Mouse (Mus musculus) limb, embryonic 14.5 days (tissue): ENCODE data around the gene Metrnl. TPM values are rescaled to one million over a fixed set of nuclear protein-coding genes. Genes with fewer than 3 reads are reported as not detected.

ENCODE experiments used
- ATAC-seq: fragments of 200-750 bp; cut with Nextera tagmentation; 2 replicates; pipeline ENCODE4 v1.8.0; 2017; ENCODE audit warnings: low read depth, moderate number of reproducible peaks, moderate TSS enrichment; ENCODE audit not compliant: low FRiP score
- DNase-seq: peaks from one replicate; pipeline ENCODE4 v3.0.0-alpha.2; 2015; ENCODE audit warnings: low spot score
- H3K27ac ChIP-seq: fragments of 300-500 bp; sonication (generic); replicated peaks from 2 replicates; pipeline ENCODE4 v1.5.1; 2014; ENCODE audit warnings: low read depth, mild to moderate bottlenecking, low read length, moderate library complexity, mixed read lengths
- H3K27me3 ChIP-seq: fragments of 300-500 bp; sonication (generic); 2 replicates; pipeline ENCODE4 v1.6.1; 2014; ENCODE audit warnings: low read length, mixed read lengths; ENCODE audit not compliant: control insufficient read depth, insufficient read depth
- H3K36me3 ChIP-seq: fragments of 300-500 bp; sonication (generic); 2 replicates; pipeline ENCODE4 v1.6.1; 2014; ENCODE audit warnings: mild to moderate bottlenecking, low read length, moderate library complexity, mixed read lengths; ENCODE audit not compliant: control insufficient read depth, insufficient read depth
- H3K4me1 ChIP-seq: fragments of 300-500 bp; sonication (generic); 2 replicates; pipeline ENCODE4 v1.6.1; 2014; ENCODE audit warnings: antibody characterized with exemption, low read length, mixed read lengths; ENCODE audit not compliant: control insufficient read depth, insufficient read depth
- H3K4me2 ChIP-seq: fragments of 300-500 bp; sonication (generic); replicated peaks from 2 replicates; pipeline ENCODE4 v1.6.1; 2014; ENCODE audit warnings: low read depth, mild to moderate bottlenecking, low read length, moderate library complexity; ENCODE audit not compliant: severe bottlenecking
- H3K4me3 ChIP-seq: fragments of 300-500 bp; sonication (generic); replicated peaks from 2 replicates; pipeline ENCODE4 v1.5.1; 2014; ENCODE audit warnings: low read length
- H3K9ac ChIP-seq: fragments of 300-500 bp; sonication (generic); 2 replicates; pipeline ENCODE4 v1.6.1; 2014; ENCODE audit warnings: mild to moderate bottlenecking, low read depth, low read length, moderate library complexity; ENCODE audit not compliant: severe bottlenecking
- H3K9me3 ChIP-seq: fragments of 300-500 bp; sonication (generic); 2 replicates; pipeline ENCODE4 v1.6.1; 2016; ENCODE audit warnings: low read length; ENCODE audit not compliant: control insufficient read depth
- POLR2A ChIP-seq: fragments of 200-500 bp; IDR thresholded peaks from 2 replicates; pipeline ENCODE4 v1.8.0; 2012; ENCODE audit warnings: inconsistent platforms, mild to moderate bottlenecking, moderate library complexity, borderline replicate concordance; ENCODE audit not compliant: insufficient read depth, insufficient read length; ENCODE audit errors: extremely low read depth
- WGBS: fragments of 180-500 bp; shearing (Covaris S2); extraction: QIAGEN DNeasy Blood & Tissue Kit; methylation state at CpG from one replicate; pipeline ENCODE4 v1.1.7; 2014; 5-methylcytosine and 5-hydroxymethylcytosine counted together
- polyA plus RNA-seq, 2 experiments: library from polyadenylated mRNA; depleted of rRNA in 1 of 2; stranded (reverse) in 1 of 2; unstranded in 1 of 2; fragments of >200 nt; fragmentation: Nextera tagmentation in 1 of 2; extraction: Ambion mirVana in 1 of 2; gene quantifications; 2 replicates each; pipeline versions ENCODE4 v1.2.1 to v1.2.3; 2012 to 2014

Gene Metrnl
- polyA plus RNA-seq, 2 experiments: 33.0 to 47.9 TPM

GRCm38 (mm10) chr11:121683243-121683642 is 18.1 kb upstream of the Metrnl start:
- Histone ChIP-seq H3K4me1 (peaks cover 9% of the 10 kb centered on the region; the same call in 1 of the 2 replicates), H3K9me3 (no peaks in the 10 kb centered on the region), H3K4me3 (no peak overlapping the region), H3K27ac (no peak overlapping the region), H3K27me3 (no peaks in the 10 kb centered on the region), H3K9ac (no peak overlapping the region), H3K4me2 (no peak overlapping the region), H3K36me3 (no peaks in the 10 kb centered on the region)
- DNase-seq: no peak
- no peak for TF ChIP-seq POLR2A
- WGBS: 57% methylated on average over 3 of the region's 3 CpGs
- ATAC-seq: no peak

DNA sequence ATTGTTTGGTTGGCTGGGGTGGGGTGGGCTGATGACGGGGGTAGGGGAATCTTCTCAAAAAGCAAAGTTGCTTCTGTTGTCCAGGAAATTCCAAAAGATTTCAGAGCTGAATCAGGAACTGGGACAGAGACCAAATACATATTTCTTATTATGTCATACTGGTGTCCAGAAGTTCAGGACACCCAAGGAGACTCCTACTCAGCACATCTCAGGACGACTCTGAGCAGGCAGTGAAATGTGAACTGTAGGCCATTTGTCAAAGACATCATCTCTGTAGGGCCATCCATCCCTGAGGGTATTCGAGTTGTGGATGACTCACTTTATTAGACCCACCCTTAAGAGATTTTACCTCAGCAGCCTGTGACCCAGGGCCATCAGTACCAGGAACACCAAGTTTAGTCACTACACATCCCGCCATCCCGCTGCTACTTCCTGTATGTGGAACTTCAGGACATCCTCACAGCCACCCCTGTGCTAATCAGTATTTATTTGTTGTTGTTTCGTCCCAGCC is 15.8 kb upstream of the Metrnl start:
- Histone ChIP-seq H3K4me1 (peaks cover 9% of the 10 kb centered on the region; the same call in 1 of the 2 replicates), H3K9ac (no peak overlapping the region), H3K4me3 (no peak overlapping the region), H3K9me3 (no peaks in the 10 kb centered on the region), H3K4me2 (no peak overlapping the region), H3K27ac (no peak overlapping the region), H3K27me3 (no peaks in the 10 kb centered on the region), H3K36me3 (no peaks in the 10 kb centered on the region)
- 73% methylated on average over 6 of the region's 6 CpGs for WGBS
- TF ChIP-seq POLR2A: no peak
- DNase-seq (no peak), ATAC-seq (no peak)

DNA sequence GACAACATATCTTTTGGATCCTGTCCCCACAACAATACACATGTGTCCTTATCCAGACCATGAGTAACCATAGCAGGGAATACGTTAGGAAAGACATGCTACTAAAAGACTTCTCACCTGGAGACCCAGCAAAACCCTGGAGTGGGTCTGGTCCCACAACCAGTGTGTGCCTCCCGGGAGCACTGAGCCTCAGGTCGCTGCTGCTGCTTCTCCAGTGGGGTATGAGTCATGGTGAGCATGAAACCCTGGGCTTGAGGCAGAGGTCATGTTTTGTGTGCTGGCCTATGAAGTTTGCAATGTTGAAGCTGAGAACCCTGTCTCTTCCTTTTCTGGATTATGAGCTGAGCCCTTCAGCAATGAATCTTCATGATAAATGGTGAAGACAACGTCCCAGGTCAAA is 15.3 kb upstream of the Metrnl start:
- H3K9ac ChIP-seq: no peak overlapping the region
- H3K4me1 ChIP-seq: peaks cover 9% of the 10 kb centered on the region; the same call in 1 of the 2 replicates
- H3K4me3 ChIP-seq: no peak overlapping the region
- no peaks in the 10 kb centered on the region for H3K27me3 ChIP-seq
- H3K9me3 ChIP-seq: no peaks in the 10 kb centered on the region
- no peak overlapping the region for H3K4me2 ChIP-seq
- 80% methylated on average over 4 of the region's 4 CpGs for WGBS
- ATAC-seq: no peak
- no peaks in the 10 kb centered on the region for H3K36me3 ChIP-seq
- DNase-seq: no peak
- TF ChIP-seq POLR2A: no peak
- no peak overlapping the region for H3K27ac ChIP-seq

- TF ChIP-seq POLR2A: no peak
- H3K9me3 ChIP-seq: no peaks in the 10 kb centered on the region
- H3K27ac ChIP-seq: no peak overlapping the region
- H3K4me1 ChIP-seq: peaks cover 9% of the 10 kb centered on the region; the same call in 1 of the 2 replicates
- no peak overlapping the region for H3K4me2 ChIP-seq
- ATAC-seq (no peak), DNase-seq (no peak)
- H3K36me3 ChIP-seq: no peaks in the 10 kb centered on the region
- H3K27me3 ChIP-seq: no peaks in the 10 kb centered on the region
- H3K4me3 ChIP-seq: no peak overlapping the region
- WGBS: 45% methylated on average over 5 of the region's 5 CpGs
- H3K9ac ChIP-seq: no peak overlapping the region
Measured at GRCm38 (mm10) chr11:121686674-121687073, 14.7 kb upstream of the Metrnl start.

DNA sequence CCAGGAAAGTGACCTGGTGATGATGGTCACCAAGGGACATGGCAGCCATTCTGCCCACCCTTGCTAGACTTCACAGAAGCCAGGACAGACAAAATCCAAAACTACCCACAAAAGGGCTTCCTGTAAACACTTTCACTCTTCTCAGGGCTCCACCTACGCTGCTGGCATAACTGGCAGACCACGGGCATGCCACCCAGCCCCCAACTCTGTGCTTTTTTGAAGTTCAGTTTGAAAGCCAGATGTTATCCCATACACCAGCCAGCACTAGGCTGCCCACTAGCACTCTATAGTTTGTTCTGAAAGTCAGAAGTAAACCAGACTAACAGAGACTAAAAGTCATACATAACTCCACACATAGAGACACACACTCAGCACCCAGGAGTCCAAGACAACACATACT is 13.3 kb upstream of the Metrnl start:
- WGBS: 77% methylated on average over 2 of the region's 2 CpGs
- DNase-seq: no peak
- no peak overlapping the region for H3K9ac ChIP-seq
- H3K4me3 ChIP-seq: no peak overlapping the region
- H3K9me3 ChIP-seq: no peaks in the 10 kb centered on the region
- no peak overlapping the region for H3K27ac ChIP-seq
- no peak for TF ChIP-seq POLR2A
- H3K4me1 ChIP-seq: peaks cover 9% of the 10 kb centered on the region; the same call in 1 of the 2 replicates
- no peaks in the 10 kb centered on the region for H3K36me3 ChIP-seq
- no peak overlapping the region for H3K4me2 ChIP-seq
- no peak for ATAC-seq
- H3K27me3 ChIP-seq: no peaks in the 10 kb centered on the region
